Mouse (Mus musculus): Measurements from ENCODE around the gene Pcsk4. TPM values are rescaled to one million over a fixed set of nuclear protein-coding genes. Genes with fewer than 3 reads are reported as not detected.
"Not testable (repeated sequence)": the region's sequence is repeated elsewhere in the genome, so short reads cannot be mapped to it uniquely, and the experiment has no call there.

Pcsk4 gene
- polyA plus RNA-seq, 1 experiment from 2014 or later, result 5.6 TPM

DNA sequence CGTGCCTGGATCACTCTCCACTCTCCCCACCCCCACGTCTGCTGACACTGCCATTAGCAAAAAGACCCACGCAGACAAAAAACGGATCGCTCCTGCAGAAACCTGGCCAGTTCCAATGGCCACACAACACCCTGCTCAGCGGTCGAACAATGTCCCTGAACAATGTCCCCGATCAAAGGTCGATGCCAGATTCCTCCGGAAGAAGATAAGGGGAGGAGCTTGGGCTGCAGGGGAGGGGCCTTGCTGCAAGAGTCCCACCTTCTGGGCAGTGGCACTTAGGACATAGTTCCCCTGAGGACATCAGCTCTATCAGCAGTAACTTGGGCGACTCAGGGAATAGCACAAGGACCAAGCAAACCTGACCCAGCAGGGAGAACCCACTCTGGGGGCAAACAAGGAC lies 22.6 kb upstream of the Pcsk4 start:
- 22% methylated on average over 11 of the region's 11 CpGs for WGBS (ENCODE audit: insufficient replicate concordance)
- ATAC-seq (peak; percentile 22; the same call in 1 of the 2 replicates), DNase-seq (peak; percentile 64)
- H3K36me3 ChIP-seq (replicated peaks; ENCODE audit: insufficient read depth, low read length), result no peaks in the 10 kb centered on the region
- no peak overlapping the region for H3K27ac ChIP-seq (ENCODE audit: low read depth)
- H3K4me2 ChIP-seq (ENCODE audit: low read depth, low read length), result no peak overlapping the region
- peaks cover 19% of the 10 kb centered on the region for H3K4me1 ChIP-seq (ENCODE audit: insufficient read depth)
- no peak for TF ChIP-seq EP300 (IDR thresholded peaks at IDR 0.05; ENCODE audit: low read depth)
- no peak for TF ChIP-seq CTCF (IDR thresholded peaks at IDR 0.05; ENCODE audit: low read depth)
- H3K27me3 ChIP-seq (ENCODE audit: insufficient read depth, low read length), result peaks cover 59% of the 10 kb centered on the region
- no peak overlapping the region for H3K4me3 ChIP-seq (ENCODE audit: low read depth, low read length)
- H3K9ac ChIP-seq (replicated peaks), result no peak overlapping the region
- H3K9me3 ChIP-seq (ENCODE audit: low read length), result no peaks in the 10 kb centered on the region

DNA sequence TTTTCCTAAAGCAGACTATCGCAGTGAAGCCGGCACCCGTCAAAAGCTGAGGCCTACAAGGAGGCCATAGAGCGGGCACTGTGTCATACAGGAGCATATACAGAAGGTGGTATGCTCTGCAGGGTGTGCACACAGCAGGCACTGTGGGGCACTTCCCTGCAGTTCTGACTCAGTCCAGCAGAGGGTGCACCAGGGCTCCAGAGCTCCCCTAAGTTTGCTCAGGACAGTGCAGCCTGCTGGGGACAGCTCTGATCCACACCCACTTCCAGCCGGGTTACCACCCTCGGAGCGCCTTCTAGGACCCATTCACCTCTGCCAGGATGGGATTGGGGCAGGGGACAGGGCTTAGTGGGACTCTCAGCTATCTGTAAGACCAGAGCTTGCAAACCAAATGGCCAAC lies 21.0 kb upstream of the Pcsk4 start:
- DNase-seq, result peak; percentile 92
- 1% methylated on average over 7 of the region's 7 CpGs for WGBS (ENCODE audit: insufficient replicate concordance)
- no peaks in the 10 kb centered on the region for H3K36me3 ChIP-seq (replicated peaks; ENCODE audit: insufficient read depth, low read length)
- no peak overlapping the region for H3K4me3 ChIP-seq (ENCODE audit: low read depth, low read length)
- no peak overlapping the region for H3K4me2 ChIP-seq (ENCODE audit: low read depth, low read length)
- peak; percentile 99 for TF ChIP-seq CTCF (IDR thresholded peaks at IDR 0.05; ENCODE audit: low read depth)
- no peak for TF ChIP-seq EP300 (IDR thresholded peaks at IDR 0.05; ENCODE audit: low read depth)
- H3K9me3 ChIP-seq (ENCODE audit: low read length), result no peaks in the 10 kb centered on the region
- H3K27me3 ChIP-seq (ENCODE audit: insufficient read depth, low read length), result peaks cover 43% of the 10 kb centered on the region
- H3K9ac ChIP-seq (replicated peaks), result no peak overlapping the region
- peak; percentile 80 for ATAC-seq
- H3K4me1 ChIP-seq (ENCODE audit: insufficient read depth), result peaks cover 21% of the 10 kb centered on the region
- no peak overlapping the region for H3K27ac ChIP-seq (ENCODE audit: low read depth)

DNA sequence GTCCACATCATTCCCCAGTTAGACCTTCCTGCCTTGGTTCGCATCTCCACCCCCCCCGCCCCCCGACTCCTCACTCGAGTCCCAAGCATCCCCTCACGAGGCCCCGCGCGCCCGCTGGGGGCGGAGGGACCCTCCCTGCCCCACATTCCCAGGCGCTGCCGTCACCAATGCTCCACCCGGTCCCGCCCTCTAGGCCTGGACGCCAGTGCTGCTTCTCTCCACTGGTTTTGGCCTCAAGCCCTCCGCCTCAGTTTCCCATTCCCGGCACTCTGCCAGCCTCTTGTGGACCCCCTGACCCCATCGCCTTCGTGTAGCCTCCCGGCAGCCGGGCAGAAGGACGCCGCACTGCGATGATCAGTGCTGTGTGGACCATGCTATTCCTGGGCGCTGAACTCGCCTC lies 19.7 kb upstream of the Pcsk4 start:
- H3K9me3 ChIP-seq (ENCODE audit: low read length), result no peaks in the 10 kb centered on the region
- H3K4me2 ChIP-seq (ENCODE audit: low read depth, low read length), result no peak overlapping the region
- H3K36me3 ChIP-seq (replicated peaks; ENCODE audit: insufficient read depth, low read length), result no peaks in the 10 kb centered on the region
- DNase-seq (no peak), ATAC-seq (no peak)
- H3K27me3 ChIP-seq (ENCODE audit: insufficient read depth, low read length), result peaks cover 41% of the 10 kb centered on the region
- H3K4me1 ChIP-seq (ENCODE audit: insufficient read depth), result peaks cover 33% of the 10 kb centered on the region
- H3K27ac ChIP-seq (ENCODE audit: low read depth), result no peak overlapping the region
- WGBS (ENCODE audit: insufficient replicate concordance), result 18% methylated on average over 20 of the region's 26 CpGs
- H3K9ac ChIP-seq (replicated peaks), result no peak overlapping the region
- no peak overlapping the region for H3K4me3 ChIP-seq (ENCODE audit: low read depth, low read length)
- no peak for TF ChIP-seq EP300 (IDR thresholded peaks at IDR 0.05; ENCODE audit: low read depth)
- TF ChIP-seq CTCF (IDR thresholded peaks at IDR 0.05; ENCODE audit: low read depth), result no peak

DNA sequence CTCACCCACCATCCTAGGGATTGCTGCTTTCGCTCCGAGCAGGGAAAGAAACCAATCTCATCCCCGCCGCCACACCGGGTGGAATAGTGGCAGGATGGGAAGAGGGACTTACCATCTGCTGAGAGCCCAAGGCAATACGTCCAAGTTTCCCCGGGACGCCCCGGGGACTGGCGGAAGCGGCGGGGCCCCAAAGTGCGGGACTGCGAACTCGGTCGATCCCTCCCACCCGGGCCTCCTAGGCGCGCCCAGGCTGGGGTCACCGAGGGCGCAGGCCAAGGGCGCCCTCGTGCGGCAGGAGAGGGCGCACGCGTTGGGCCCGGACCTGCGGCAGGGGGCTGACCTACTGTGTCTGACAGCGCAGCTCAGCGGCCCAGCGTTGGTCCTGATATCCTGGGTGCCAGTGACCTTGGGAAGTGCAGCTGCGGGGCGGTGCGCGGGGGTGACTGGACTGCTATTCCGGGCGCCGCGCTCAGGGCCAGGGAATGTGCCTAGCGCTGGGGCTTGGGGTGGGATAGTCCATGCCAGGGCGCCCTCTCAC lies 19.0 kb upstream of the Pcsk4 start, which contains the start of gene Adamtsl5:
Gene Adamtsl5 (minus strand): TSS at position 169 of the 538 bp plus-strand sequence.
- Histone ChIP-seq H3K4me2 (ENCODE audit: low read depth, low read length) (peak within 1 kb of the TSS; percentile 80), H3K27me3 (ENCODE audit: insufficient read depth, low read length) (peaks cover 45% of the 10 kb centered on the region), H3K4me3 (ENCODE audit: low read depth, low read length) (peak within 1 kb of the TSS; percentile 46), H3K9me3 (ENCODE audit: low read length) (no peaks in the 10 kb centered on the region), H3K36me3 (replicated peaks; ENCODE audit: insufficient read depth, low read length) (no peaks in the 10 kb centered on the region), H3K9ac (replicated peaks) (peak within 1 kb of the TSS; percentile 57), H3K4me1 (ENCODE audit: insufficient read depth) (peaks cover 40% of the 10 kb centered on the region), H3K27ac (ENCODE audit: low read depth) (no peak within 1 kb of the TSS)
- peak; percentile 82 for DNase-seq
- peak; percentile 97 for TF ChIP-seq CTCF (IDR thresholded peaks at IDR 0.05; ENCODE audit: low read depth)
- no peak for TF ChIP-seq EP300 (IDR thresholded peaks at IDR 0.05; ENCODE audit: low read depth)
- peak; percentile 41 for ATAC-seq
- WGBS (ENCODE audit: insufficient replicate concordance), result 2% methylated on average over 37 of the region's 42 CpGs

DNA sequence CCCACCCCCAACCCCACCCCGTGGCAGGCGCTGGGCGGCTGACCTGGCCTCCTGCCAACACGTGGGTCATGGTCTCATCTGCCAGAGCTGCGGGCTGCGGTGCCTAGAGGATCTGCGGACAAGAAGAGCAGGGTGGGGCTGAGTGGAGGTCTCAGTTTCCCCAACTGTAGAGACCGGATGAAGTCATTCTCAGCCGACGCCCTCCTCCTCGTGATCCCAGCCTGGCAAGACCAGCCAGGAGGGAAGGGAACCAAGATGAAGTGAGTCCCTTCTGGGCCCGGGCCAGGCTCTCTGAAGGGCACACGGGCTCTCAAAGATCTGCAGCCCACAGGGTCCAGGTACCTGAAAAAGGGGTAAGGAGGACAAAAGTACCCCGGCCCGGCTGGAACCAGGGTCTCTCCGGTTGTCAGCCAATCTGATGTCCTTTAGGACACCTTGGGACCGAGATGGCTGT lies 18.2 kb upstream of the Pcsk4 start:
- Histone ChIP-seq H3K9me3 (ENCODE audit: low read length) (no peaks in the 10 kb centered on the region), H3K4me3 (ENCODE audit: low read depth, low read length) (peak overlapping the region; percentile 46), H3K27ac (ENCODE audit: low read depth) (no peak overlapping the region), H3K27me3 (ENCODE audit: insufficient read depth, low read length) (peaks cover 44% of the 10 kb centered on the region), H3K4me2 (ENCODE audit: low read depth, low read length) (peak overlapping the region; percentile 80), H3K9ac (replicated peaks) (peak overlapping the region; percentile 57), H3K4me1 (ENCODE audit: insufficient read depth) (peaks cover 47% of the 10 kb centered on the region), H3K36me3 (replicated peaks; ENCODE audit: insufficient read depth, low read length) (no peaks in the 10 kb centered on the region)
- no peak for TF ChIP-seq CTCF (IDR thresholded peaks at IDR 0.05; ENCODE audit: low read depth)
- no peak for TF ChIP-seq EP300 (IDR thresholded peaks at IDR 0.05; ENCODE audit: low read depth)
- DNase-seq, result peak; percentile 58
- 13% methylated on average over 17 of the region's 17 CpGs for WGBS (ENCODE audit: insufficient replicate concordance)
- no peak for ATAC-seq

DNA sequence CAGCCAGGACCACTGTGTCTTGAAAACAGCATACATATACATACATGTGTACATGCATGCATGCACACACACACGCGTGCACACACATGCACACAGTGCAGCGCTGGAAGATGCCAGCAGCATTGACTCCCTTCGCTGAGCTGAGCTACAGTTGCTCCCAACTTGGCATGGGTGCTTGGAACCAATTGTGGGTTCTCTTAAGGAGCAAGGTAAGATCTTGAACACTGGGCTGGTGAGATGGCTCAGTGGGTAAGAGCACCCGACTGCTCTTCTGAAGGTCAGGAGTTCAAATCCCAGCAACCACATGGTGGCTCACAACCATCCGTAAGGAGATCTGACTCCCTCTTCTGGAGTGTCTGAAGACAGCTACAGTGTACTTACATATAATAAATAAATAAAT lies 16.6 kb upstream of the Pcsk4 start:
- H3K4me1 ChIP-seq (ENCODE audit: insufficient read depth), result peaks cover 62% of the 10 kb centered on the region
- H3K4me3 ChIP-seq (ENCODE audit: low read depth, low read length); H3K9me3 ChIP-seq (ENCODE audit: low read length); ATAC-seq; H3K27ac ChIP-seq (ENCODE audit: low read depth); DNase-seq; H3K4me2 ChIP-seq (ENCODE audit: low read depth, low read length); H3K36me3 ChIP-seq (replicated peaks; ENCODE audit: insufficient read depth, low read length); H3K9ac ChIP-seq (replicated peaks): not testable (repeated sequence)
- peaks cover 60% of the 10 kb centered on the region for H3K27me3 ChIP-seq (ENCODE audit: insufficient read depth, low read length)
- WGBS (ENCODE audit: insufficient replicate concordance), result 79% methylated on average over 5 of the region's 6 CpGs
